Mouse (Mus musculus): ENCODE results near the gene Lbr. TPM values are rescaled to one million over a fixed set of nuclear protein-coding genes. Genes with fewer than 3 reads are reported as not detected.
A peak's percentile ranks its signal among the peaks of the same experiment; 100 is the strongest.
"Not testable (repeated sequence)": the region's sequence is repeated elsewhere in the genome, so short reads cannot be mapped to it uniquely, and the experiment has no call there.

Lbr gene
- total RNA-seq, 2 experiments from 2014 or later = 22.4 to 25.9 TPM

GRCm38 (mm10) chr1:181811481-181812223 lies 31.2 kb downstream of the Lbr start:
- no peak for DNase-seq
- H3K27ac ChIP-seq = no peak overlapping the region
- no peak overlapping the region for H3K4me3 ChIP-seq
- TF ChIP-seq CTCF (IDR thresholded peaks at IDR 0.05) = no peak
- intact Hi-C loops (cut with DNase I) = no loop called here

- peak; percentile 34 for DNase-seq
- no peak overlapping the region for H3K27ac ChIP-seq
- H3K4me3 ChIP-seq = no peak overlapping the region
- no peak for TF ChIP-seq CTCF (IDR thresholded peaks at IDR 0.05)
- intact Hi-C loops (cut with DNase I) = no loop called here
Observed at GRCm38 (mm10) chr1:181800667-181801066, 42.2 kb downstream of the Lbr start.

- no peak for DNase-seq
- intact Hi-C loops (cut with DNase I) = no loop called here
- TF ChIP-seq CTCF (IDR thresholded peaks at IDR 0.05) = no peak
- Histone ChIP-seq H3K4me3 (no peak overlapping the region), H3K27ac (no peak overlapping the region)
Observed at GRCm38 (mm10) chr1:181799911-181800310, 42.9 kb downstream of the Lbr start.

GRCm38 (mm10) chr1:181793541-181793940 lies 49.3 kb downstream of the Lbr start:
- Histone ChIP-seq H3K27ac (peak overlapping the region; percentile 77), H3K4me3 (no peak overlapping the region)
- intact Hi-C loops (cut with DNase I) = no loop called here
- no peak for TF ChIP-seq CTCF (IDR thresholded peaks at IDR 0.05)
- peak; percentile 62 for DNase-seq

- TF ChIP-seq CTCF (IDR thresholded peaks at IDR 0.05) = no peak
- Histone ChIP-seq H3K4me3 (no peak overlapping the region), H3K27ac (peak overlapping the region; percentile 10; the same call in 1 of the 2 replicates)
- intact Hi-C loops (cut with DNase I) = no loop called here
- DNase-seq = no peak
Observed at GRCm38 (mm10) chr1:181789952-181790351, 52.9 kb downstream of the Lbr start.

GRCm38 (mm10) chr1:181782600-181782999 lies 60.2 kb downstream of the Lbr start:
- DNase-seq; H3K4me3 ChIP-seq; H3K27ac ChIP-seq; intact Hi-C loops (cut with DNase I): not testable (repeated sequence)
- peak; percentile 9; the same call in 1 of the 2 replicates for TF ChIP-seq CTCF (IDR thresholded peaks at IDR 0.05)

GRCm38 (mm10) chr1:181776541-181776940 lies 66.3 kb downstream of the Lbr start:
- TF ChIP-seq CTCF (IDR thresholded peaks at IDR 0.05) = no peak

GRCm38 (mm10) chr1:181771871-181772270 lies 71.0 kb downstream of the Lbr start:
- Histone ChIP-seq H3K4me3 (no peak overlapping the region), H3K27ac (no peak overlapping the region)
- intact Hi-C loops (cut with DNase I) = no loop called here
- no peak for DNase-seq
- no peak for TF ChIP-seq CTCF (IDR thresholded peaks at IDR 0.05)

More at GRCm38 (mm10) chr1:181776541-181776940, 66.3 kb downstream of the Lbr start:
- no peak for DNase-seq
- intact Hi-C loops (cut with DNase I) = no loop called here
- H3K27ac ChIP-seq = no peak overlapping the region
- H3K4me3 ChIP-seq = no peak overlapping the region

- no peak for DNase-seq
- Histone ChIP-seq H3K27ac (no peak overlapping the region), H3K4me3 (no peak overlapping the region)
- intact Hi-C loops (cut with DNase I) = no loop called here
- TF ChIP-seq CTCF (IDR thresholded peaks at IDR 0.05) = peak; percentile 54
Observed at GRCm38 (mm10) chr1:181769392-181769791, 73.5 kb downstream of the Lbr start.

Other genes starting within 250 kb of the Lbr start
- gene Enah, start 176.9 kb upstream of the Lbr start, total RNA-seq (2021) = 10 to 100 TPM; 31.6 to 73.0 TPM